Mouse (Mus musculus): ENCODE results near the gene Slco3a1. TPM values are rescaled to one million over a fixed set of nuclear protein-coding genes. Genes with fewer than 3 reads are reported as not detected.

The Slco3a1 gene
- polyA plus RNA-seq, 1 experiment: 1.2 TPM

DNA sequence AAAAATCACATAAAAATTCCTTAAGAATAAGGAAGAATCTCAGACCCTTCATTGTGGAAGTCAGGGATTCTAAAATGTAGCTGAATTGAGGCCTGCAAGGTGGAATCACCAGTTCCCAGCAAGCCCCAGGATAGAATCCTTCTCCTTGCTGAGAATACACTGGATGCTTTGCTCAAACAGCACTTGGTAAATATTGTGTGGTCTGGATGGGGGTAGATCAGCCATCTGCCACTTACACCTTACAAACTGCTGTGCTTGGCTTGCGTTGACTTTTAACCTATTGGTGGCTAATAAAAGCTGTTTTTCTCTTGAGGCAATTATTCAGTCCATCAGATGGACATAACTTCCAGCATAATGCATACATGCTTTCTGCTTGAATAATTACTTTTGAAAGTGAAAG lies 240.3 kb downstream of the Slco3a1 start:
- Histone ChIP-seq H3K9me3 (replicated peaks; ENCODE audit: control insufficient read depth, insufficient read depth, low read length, poor library complexity, severe bottlenecking) (no peaks in the 10 kb centered on the region), H3K9ac (ENCODE audit: low read depth, poor library complexity, severe bottlenecking) (no peak overlapping the region), H3K36me3 (ENCODE audit: control insufficient read depth, insufficient read depth, low read length, poor library complexity, severe bottlenecking) (no peaks in the 10 kb centered on the region), H3K4me1 (ENCODE audit: control insufficient read depth, insufficient read depth, low read length) (no peaks in the 10 kb centered on the region), H3K27ac (ENCODE audit: insufficient read depth, low read length) (no peak overlapping the region), H3K27me3 (ENCODE audit: control insufficient read depth, insufficient read depth, low read length, poor library complexity, severe bottlenecking) (no peaks in the 10 kb centered on the region), H3K4me3 (ENCODE audit: low read depth, low read length) (no peak overlapping the region)
- TF ChIP-seq POLR2A (IDR thresholded peaks at IDR 0.05; ENCODE audit: insufficient read depth, low read length): no peak

DNA sequence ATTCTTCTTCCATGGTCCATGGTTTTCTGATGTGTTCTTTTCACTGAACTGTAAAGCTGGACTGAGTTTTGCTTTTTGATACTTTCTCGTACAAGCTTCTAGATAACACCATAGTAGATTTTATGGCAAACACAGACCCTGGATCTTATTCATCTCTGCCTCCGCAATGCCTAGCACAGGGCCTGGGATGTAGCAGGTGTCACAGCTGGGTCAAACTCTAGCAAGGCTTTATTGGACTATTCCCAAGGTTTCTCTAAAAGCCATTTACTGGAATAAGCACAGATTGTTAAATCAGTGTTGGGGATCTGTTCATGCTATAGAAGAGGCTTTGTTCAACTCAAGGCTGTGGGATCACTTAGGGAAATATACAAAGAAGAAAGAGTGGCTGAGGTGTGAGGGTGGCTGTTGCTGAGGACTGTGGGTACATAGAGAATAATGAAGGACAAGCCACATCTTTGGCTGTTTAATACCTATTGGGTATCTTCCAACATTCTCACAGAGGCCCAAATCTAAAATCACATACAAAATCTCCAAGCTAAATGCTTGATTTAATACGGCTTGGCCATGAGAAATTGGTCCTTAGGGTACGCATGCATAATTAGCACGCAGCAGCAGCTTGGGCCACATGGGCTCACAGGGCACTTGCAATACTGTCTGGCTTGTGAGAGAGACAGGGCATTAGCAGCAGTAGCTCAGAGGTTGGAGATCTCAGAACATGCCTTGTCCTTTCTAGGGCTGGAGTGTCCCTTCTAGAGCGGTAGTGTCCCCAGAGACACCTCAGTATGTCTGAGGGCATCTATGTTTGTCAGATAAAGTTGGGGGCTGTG lies 241.1 kb downstream of the Slco3a1 start:
- Histone ChIP-seq H3K9ac (ENCODE audit: low read depth, poor library complexity, severe bottlenecking) (no peak overlapping the region), H3K27me3 (ENCODE audit: control insufficient read depth, insufficient read depth, low read length, poor library complexity, severe bottlenecking) (no peaks in the 10 kb centered on the region), H3K36me3 (ENCODE audit: control insufficient read depth, insufficient read depth, low read length, poor library complexity, severe bottlenecking) (no peaks in the 10 kb centered on the region), H3K4me3 (ENCODE audit: low read depth, low read length) (no peak overlapping the region), H3K9me3 (replicated peaks; ENCODE audit: control insufficient read depth, insufficient read depth, low read length, poor library complexity, severe bottlenecking) (no peaks in the 10 kb centered on the region), H3K27ac (ENCODE audit: insufficient read depth, low read length) (no peak overlapping the region), H3K4me1 (ENCODE audit: control insufficient read depth, insufficient read depth, low read length) (no peaks in the 10 kb centered on the region)
- no peak for TF ChIP-seq POLR2A (IDR thresholded peaks at IDR 0.05; ENCODE audit: insufficient read depth, low read length)
- no peak for TF ChIP-seq CTCF (IDR thresholded peaks at IDR 0.05; ENCODE audit: low read depth, low read length)
- no peak for TF ChIP-seq EP300 (IDR thresholded peaks at IDR 0.05; ENCODE audit: insufficient read depth, low read depth, low read length)

DNA sequence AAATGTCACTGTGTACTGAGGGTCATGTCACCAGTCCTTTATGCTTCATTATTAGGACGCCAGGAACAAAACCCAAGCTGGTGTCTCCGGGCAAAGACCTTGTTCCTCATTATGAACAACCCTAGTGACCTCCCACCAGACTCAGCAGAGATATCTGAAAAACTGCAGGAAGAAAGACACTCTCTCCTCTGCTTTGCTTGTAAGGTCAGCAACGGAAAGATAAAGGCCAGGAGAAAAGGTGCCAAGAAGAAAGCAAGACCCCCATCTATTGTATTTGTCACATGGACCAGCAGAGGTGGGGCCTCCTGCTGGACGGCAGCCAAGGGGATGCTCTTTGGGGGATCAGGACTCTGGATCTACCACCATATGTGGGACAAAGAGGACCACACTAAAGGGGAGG lies 243.0 kb downstream of the Slco3a1 start:
- Histone ChIP-seq H3K36me3 (ENCODE audit: control insufficient read depth, insufficient read depth, low read length, poor library complexity, severe bottlenecking) (no peaks in the 10 kb centered on the region), H3K9ac (ENCODE audit: low read depth, poor library complexity, severe bottlenecking) (no peak overlapping the region), H3K4me1 (ENCODE audit: control insufficient read depth, insufficient read depth, low read length) (no peaks in the 10 kb centered on the region), H3K27ac (ENCODE audit: insufficient read depth, low read length) (no peak overlapping the region), H3K27me3 (ENCODE audit: control insufficient read depth, insufficient read depth, low read length, poor library complexity, severe bottlenecking) (no peaks in the 10 kb centered on the region), H3K4me3 (ENCODE audit: low read depth, low read length) (no peak overlapping the region), H3K9me3 (replicated peaks; ENCODE audit: control insufficient read depth, insufficient read depth, low read length, poor library complexity, severe bottlenecking) (no peaks in the 10 kb centered on the region)
- TF ChIP-seq EP300 (IDR thresholded peaks at IDR 0.05; ENCODE audit: insufficient read depth, low read depth, low read length): no peak
- TF ChIP-seq CTCF (IDR thresholded peaks at IDR 0.05; ENCODE audit: low read depth, low read length): no peak
- TF ChIP-seq POLR2A (IDR thresholded peaks at IDR 0.05; ENCODE audit: insufficient read depth, low read length): no peak

DNA sequence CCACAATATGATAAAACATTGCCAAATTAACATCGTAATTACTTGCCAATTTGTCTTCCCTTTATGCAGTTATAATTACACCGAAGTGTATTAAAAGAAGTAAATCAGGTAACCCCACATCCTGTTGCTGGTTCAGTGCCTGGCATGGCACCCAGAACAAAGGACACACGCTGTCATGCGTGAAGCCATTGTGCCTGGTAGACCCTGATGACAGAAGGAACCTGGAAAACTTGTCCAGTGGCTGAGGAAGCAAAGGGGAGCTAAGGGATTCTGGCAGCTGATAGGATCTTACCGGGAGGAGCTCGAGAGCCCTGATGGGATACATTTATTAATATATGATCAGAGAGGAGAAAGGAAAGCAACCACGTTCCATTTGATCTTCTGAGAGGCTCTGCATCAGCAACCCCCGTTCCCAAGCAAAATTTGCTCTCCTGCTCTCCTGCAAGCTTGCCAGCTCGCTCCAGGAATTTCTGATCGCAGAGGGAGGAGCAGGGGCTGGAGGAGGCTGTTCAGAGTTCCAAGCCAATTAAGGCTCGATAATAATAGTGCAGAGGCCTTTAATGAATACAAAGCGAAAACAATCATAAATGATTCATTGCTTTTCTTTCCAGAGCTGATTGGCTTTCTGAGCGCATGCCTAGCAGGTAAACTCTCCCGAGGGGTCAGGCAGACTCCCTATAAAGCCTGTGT lies 250.8 kb downstream of the Slco3a1 start:
- no peak overlapping the region for H3K9ac ChIP-seq (ENCODE audit: low read depth, poor library complexity, severe bottlenecking)
- no peaks in the 10 kb centered on the region for H3K27me3 ChIP-seq (ENCODE audit: control insufficient read depth, insufficient read depth, low read length, poor library complexity, severe bottlenecking)
- H3K9me3 ChIP-seq (replicated peaks; ENCODE audit: control insufficient read depth, insufficient read depth, low read length, poor library complexity, severe bottlenecking): no peaks in the 10 kb centered on the region
- no peak overlapping the region for H3K4me3 ChIP-seq (ENCODE audit: low read depth, low read length)
- TF ChIP-seq CTCF (IDR thresholded peaks at IDR 0.05; ENCODE audit: low read depth, low read length): no peak
- no peaks in the 10 kb centered on the region for H3K36me3 ChIP-seq (ENCODE audit: control insufficient read depth, insufficient read depth, low read length, poor library complexity, severe bottlenecking)
- no peaks in the 10 kb centered on the region for H3K4me1 ChIP-seq (ENCODE audit: control insufficient read depth, insufficient read depth, low read length)
- H3K27ac ChIP-seq (ENCODE audit: insufficient read depth, low read length): no peak overlapping the region

DNA sequence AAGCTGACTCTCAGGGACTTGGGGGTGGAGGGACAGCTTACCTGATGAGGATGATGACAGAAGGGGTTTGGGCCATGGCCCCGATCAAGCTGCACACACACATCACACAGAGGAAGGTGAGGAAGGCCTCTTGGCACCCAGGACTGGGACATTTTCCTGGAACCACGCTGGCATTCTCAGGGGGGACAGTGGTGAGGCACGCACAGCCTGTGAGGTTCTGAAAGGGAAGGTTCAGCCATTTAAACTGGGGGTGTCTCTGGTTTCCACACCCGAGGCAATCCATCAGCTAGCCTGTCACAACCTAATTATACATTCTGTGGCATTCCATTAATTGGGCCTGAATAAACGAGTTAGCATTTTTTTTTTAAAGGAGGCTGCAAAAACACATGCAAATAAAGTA lies 251.5 kb downstream of the Slco3a1 start:
- Histone ChIP-seq H3K27ac (ENCODE audit: insufficient read depth, low read length) (no peak overlapping the region), H3K36me3 (ENCODE audit: control insufficient read depth, insufficient read depth, low read length, poor library complexity, severe bottlenecking) (no peaks in the 10 kb centered on the region), H3K9me3 (replicated peaks; ENCODE audit: control insufficient read depth, insufficient read depth, low read length, poor library complexity, severe bottlenecking) (no peaks in the 10 kb centered on the region), H3K9ac (ENCODE audit: low read depth, poor library complexity, severe bottlenecking) (no peak overlapping the region), H3K27me3 (ENCODE audit: control insufficient read depth, insufficient read depth, low read length, poor library complexity, severe bottlenecking) (no peaks in the 10 kb centered on the region), H3K4me3 (ENCODE audit: low read depth, low read length) (no peak overlapping the region), H3K4me1 (ENCODE audit: control insufficient read depth, insufficient read depth, low read length) (no peaks in the 10 kb centered on the region)
- TF ChIP-seq POLR2A (IDR thresholded peaks at IDR 0.05; ENCODE audit: insufficient read depth, low read length) (no peak), EP300 (IDR thresholded peaks at IDR 0.05; ENCODE audit: insufficient read depth, low read depth, low read length) (no peak), CTCF (IDR thresholded peaks at IDR 0.05; ENCODE audit: low read depth, low read length) (no peak)

DNA sequence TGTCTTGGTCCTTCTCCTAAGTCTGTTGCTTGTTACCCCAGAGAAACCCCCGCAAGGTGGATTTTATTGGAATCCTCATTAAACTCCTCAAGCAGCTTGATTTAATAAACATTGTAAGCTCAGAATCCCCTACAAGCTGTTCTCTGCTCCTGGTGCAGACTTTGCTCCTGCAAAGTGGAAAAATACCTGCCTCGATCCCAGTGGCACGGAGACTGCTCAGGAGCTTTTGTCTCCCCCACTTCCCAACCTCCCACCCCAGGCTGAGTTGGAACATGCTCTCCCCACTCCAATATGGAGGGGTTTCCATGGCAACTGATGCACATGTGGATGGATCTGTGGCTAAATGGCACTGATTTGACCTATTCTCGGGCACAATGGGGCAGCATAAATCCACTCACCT lies 268.0 kb downstream of the Slco3a1 start:
- Histone ChIP-seq H3K27ac (ENCODE audit: insufficient read depth, low read length) (no peak overlapping the region), H3K9ac (ENCODE audit: low read depth, poor library complexity, severe bottlenecking) (no peak overlapping the region), H3K9me3 (replicated peaks; ENCODE audit: control insufficient read depth, insufficient read depth, low read length, poor library complexity, severe bottlenecking) (no peaks in the 10 kb centered on the region), H3K27me3 (ENCODE audit: control insufficient read depth, insufficient read depth, low read length, poor library complexity, severe bottlenecking) (no peaks in the 10 kb centered on the region), H3K4me3 (ENCODE audit: low read depth, low read length) (no peak overlapping the region), H3K36me3 (ENCODE audit: control insufficient read depth, insufficient read depth, low read length, poor library complexity, severe bottlenecking) (no peaks in the 10 kb centered on the region), H3K4me1 (ENCODE audit: control insufficient read depth, insufficient read depth, low read length) (no peaks in the 10 kb centered on the region)
- TF ChIP-seq EP300 (IDR thresholded peaks at IDR 0.05; ENCODE audit: insufficient read depth, low read depth, low read length): no peak
- no peak for TF ChIP-seq POLR2A (IDR thresholded peaks at IDR 0.05; ENCODE audit: insufficient read depth, low read length)
- TF ChIP-seq CTCF (IDR thresholded peaks at IDR 0.05; ENCODE audit: low read depth, low read length): no peak

Data from ES-Bruce4 (cell line).